Mouse (Mus musculus) midbrain, embryonic 10.5 days (tissue): ENCODE results near the gene Ptgir. TPM values are rescaled to one million over a fixed set of nuclear protein-coding genes. Genes with fewer than 3 reads are reported as not detected.

ENCODE experiments used
- DNase-seq: peaks from one replicate; pipeline ENCODE4 v3.0.0-alpha.2; 2017; ENCODE audit warnings: low spot score
- H3K27ac ChIP-seq: fragments of 300-500 bp; sonication (generic); replicated peaks from 2 replicates; pipeline ENCODE4 v1.5.1; 2016; ENCODE audit warnings: mild to moderate bottlenecking
- H3K27me3 ChIP-seq: fragments of 300-500 bp; sonication (generic); 2 replicates; pipeline ENCODE4 v1.6.1; 2016; ENCODE audit warnings: low read depth, mild to moderate bottlenecking; ENCODE audit not compliant: poor library complexity, severe bottlenecking
- H3K36me3 ChIP-seq: fragments of 300-500 bp; sonication (generic); 2 replicates; pipeline ENCODE4 v1.6.1; 2016; ENCODE audit warnings: mild to moderate bottlenecking, moderate library complexity
- H3K4me1 ChIP-seq: fragments of 300-500 bp; sonication (generic); 2 replicates; pipeline ENCODE4 v1.6.1; 2016
- H3K4me3 ChIP-seq: fragments of 300-500 bp; sonication (generic); 2 replicates; pipeline ENCODE4 v1.5.1; 2016; ENCODE audit warnings: mild to moderate bottlenecking, moderate library complexity
- H3K9me3 ChIP-seq: fragments of 300-500 bp; sonication (generic); replicated peaks from 2 replicates; pipeline ENCODE4 v1.6.1; 2016; ENCODE audit warnings: mild to moderate bottlenecking
- WGBS: fragments of 180-500 bp; shearing (Covaris S2); methylation state at CpG from one replicate; pipeline ENCODE4 v1.1.7; 2016; 5-methylcytosine and 5-hydroxymethylcytosine counted together
- polyA plus RNA-seq: library from polyadenylated mRNA; unstranded; fragments of >200 nt; fragmentation: Nextera tagmentation; extraction: Ambion mirVana; gene quantifications from 2 replicates; pipeline ENCODE4 v1.2.1, GENCODE M21; 2016

Gene Ptgir
- polyA plus RNA-seq, 1 experiment from 2014 or later, result 0.17 TPM

GRCm38 (mm10) chr7:16938117-16938791 is 32.0 kb downstream of the Ptgir start:
- no peaks in the 10 kb centered on the region for H3K36me3 ChIP-seq
- DNase-seq, result peak; percentile 47
- H3K27ac ChIP-seq, result 0 out of 2 replicates have a peak overlapping the region, but pooled peaks have one; percentile 38
- no peaks in the 10 kb centered on the region for H3K9me3 ChIP-seq
- 0 out of 2 replicates have a peak overlapping the region, but pooled peaks have one; percentile 7 for H3K4me3 ChIP-seq
- H3K4me1 ChIP-seq, result peaks cover 31% of the 10 kb centered on the region
- WGBS, result 73% methylated on average over 17 of the region's 17 CpGs
- peaks cover 15% of the 10 kb centered on the region; the same call in 1 of the 2 replicates for H3K27me3 ChIP-seq

- 61% methylated on average over 7 of the region's 7 CpGs for WGBS
- H3K36me3 ChIP-seq, result no peaks in the 10 kb centered on the region
- H3K27ac ChIP-seq, result peak overlapping the region; percentile 55; the same call in 1 of the 2 replicates
- H3K27me3 ChIP-seq, result peaks cover 31% of the 10 kb centered on the region
- DNase-seq, result no peak
- H3K4me1 ChIP-seq, result peaks cover 44% of the 10 kb centered on the region
- H3K9me3 ChIP-seq, result no peaks in the 10 kb centered on the region
- no peak overlapping the region for H3K4me3 ChIP-seq
Measured at GRCm38 (mm10) chr7:16940292-16940691, 34.0 kb downstream of the Ptgir start.

GRCm38 (mm10) chr7:16942861-16943260 is 36.6 kb downstream of the Ptgir start:
- Histone ChIP-seq H3K9me3 (no peaks in the 10 kb centered on the region), H3K4me3 (no peak overlapping the region), H3K27ac (no peak overlapping the region), H3K36me3 (no peaks in the 10 kb centered on the region), H3K27me3 (peaks cover 57% of the 10 kb centered on the region), H3K4me1 (peaks cover 70% of the 10 kb centered on the region)
- no peak for DNase-seq
- WGBS, result 69% methylated on average over 4 of the region's 4 CpGs

- Histone ChIP-seq H3K9me3 (no peaks in the 10 kb centered on the region), H3K27ac (peak within 1 kb of the TSS; percentile 77), H3K27me3 (peaks cover 71% of the 10 kb centered on the region), H3K36me3 (no peaks in the 10 kb centered on the region), H3K4me3 (peak within 1 kb of the TSS; percentile 69), H3K4me1 (peaks cover 64% of the 10 kb centered on the region)
- WGBS, result 17% methylated on average over 36 of the region's 36 CpGs
- peak; percentile 93 for DNase-seq
Measured at GRCm38 (mm10) chr7:16944061-16944807, 37.9 kb downstream of the Ptgir start, which contains the start of gene Pnmal2. TSS of gene Pnmal2 (plus strand) at chr7:16944682.

DNA sequence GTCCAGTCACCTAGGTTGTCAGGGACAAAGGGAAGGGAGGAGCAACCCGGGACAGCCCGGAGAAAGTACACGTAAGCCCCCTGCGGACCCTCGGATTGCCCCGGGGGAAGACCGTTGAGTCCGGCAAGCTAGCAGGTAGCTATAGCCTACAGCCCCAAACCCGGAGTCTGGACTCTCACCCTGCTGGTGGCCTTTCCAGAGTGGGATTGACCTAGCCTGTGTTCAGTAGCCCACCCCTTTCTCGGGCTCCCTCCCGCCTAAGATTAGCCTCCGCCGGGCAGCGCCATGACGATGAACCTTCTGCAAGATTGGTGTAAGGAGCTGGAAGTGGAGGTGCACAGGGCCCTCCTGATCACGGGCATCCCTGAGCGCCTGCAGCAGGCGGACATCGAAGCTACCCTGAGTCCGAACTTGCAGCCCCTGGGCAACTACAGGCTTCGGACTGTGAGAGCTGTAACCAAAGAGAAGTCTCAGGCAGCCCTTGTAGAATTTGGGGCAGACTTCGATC is 38.6 kb downstream of the Ptgir start:
- peak overlapping the region; percentile 77 for H3K27ac ChIP-seq
- peaks cover 76% of the 10 kb centered on the region for H3K27me3 ChIP-seq
- H3K9me3 ChIP-seq, result no peaks in the 10 kb centered on the region
- DNase-seq, result no peak
- H3K4me1 ChIP-seq, result peaks cover 69% of the 10 kb centered on the region
- WGBS, result under 1% methylated on average over 22 of the region's 22 CpGs
- H3K4me3 ChIP-seq, result peak overlapping the region; percentile 69
- no peaks in the 10 kb centered on the region for H3K36me3 ChIP-seq

DNA sequence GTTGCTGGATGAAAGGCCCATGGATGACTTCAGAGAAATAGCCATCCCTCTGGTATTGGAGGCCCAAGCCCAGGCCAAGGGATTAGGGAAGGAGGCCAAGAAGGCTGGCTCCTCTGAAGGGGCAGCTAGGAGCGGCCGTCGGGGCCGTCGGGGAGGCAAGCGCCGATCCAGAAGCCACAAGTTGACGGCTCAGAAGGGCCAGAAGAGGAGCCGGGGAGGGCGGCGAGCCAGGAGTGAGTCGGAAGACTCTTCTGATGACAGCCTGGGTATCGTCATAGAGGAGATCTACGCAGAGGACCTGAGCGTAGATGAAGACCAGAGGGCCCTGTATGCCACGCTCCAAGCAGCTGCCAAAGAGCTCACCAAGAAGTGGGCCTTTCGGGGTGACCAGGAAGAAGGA is 39.1 kb downstream of the Ptgir start:
- WGBS, result 12% methylated on average over 17 of the region's 17 CpGs
- DNase-seq, result peak; percentile 41
- Histone ChIP-seq H3K27me3 (peaks cover 76% of the 10 kb centered on the region), H3K36me3 (no peaks in the 10 kb centered on the region), H3K27ac (no peak overlapping the region; the same call in 1 of the 2 replicates), H3K9me3 (no peaks in the 10 kb centered on the region), H3K4me1 (peaks cover 69% of the 10 kb centered on the region), H3K4me3 (peak overlapping the region; percentile 69)

DNA sequence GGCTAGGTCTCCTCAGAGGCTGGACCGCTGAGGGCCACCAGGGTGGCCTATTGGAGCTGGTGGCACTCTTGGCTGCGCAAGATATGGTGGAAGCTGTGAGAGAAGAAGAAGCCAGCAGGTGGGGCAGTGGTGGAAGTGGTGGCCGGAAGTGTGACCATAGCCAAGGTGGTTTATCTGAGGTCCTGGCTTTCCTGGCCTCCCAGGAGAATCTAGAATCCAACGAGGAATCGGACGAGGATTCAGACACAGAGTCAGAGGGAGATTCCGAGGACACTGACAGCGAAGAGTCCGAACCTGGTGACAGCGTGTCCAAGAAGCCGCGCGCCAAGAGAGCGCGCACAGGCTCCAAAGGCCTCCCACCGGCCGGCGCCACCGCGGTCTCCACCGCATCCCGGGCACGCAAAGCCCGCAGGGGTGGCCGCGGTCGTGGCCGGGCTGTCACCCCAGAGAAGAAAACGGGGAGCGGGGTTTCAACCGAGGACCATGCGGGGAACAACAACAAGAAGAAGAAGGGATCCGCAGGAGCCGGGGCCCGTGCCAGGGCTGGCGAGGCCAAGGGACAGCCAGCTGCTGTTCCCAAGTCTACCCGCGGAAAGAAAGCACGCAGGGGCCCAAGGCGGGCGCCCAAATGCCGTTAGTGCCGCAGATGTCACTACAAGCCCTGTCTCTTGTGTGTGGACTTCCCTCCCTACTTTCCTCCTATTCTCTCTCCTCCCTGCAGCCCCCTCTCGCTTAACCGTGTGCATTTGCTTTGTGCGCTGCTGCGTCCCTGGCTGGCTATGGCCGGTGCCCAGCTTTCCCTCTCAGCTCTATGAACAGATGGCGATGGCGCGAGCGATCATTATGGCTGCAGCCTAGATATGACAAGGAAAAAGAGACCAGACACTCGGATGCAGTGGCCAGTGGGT is 40.4 kb downstream of the Ptgir start:
- H3K4me1 ChIP-seq, result peaks cover 74% of the 10 kb centered on the region

DNA sequence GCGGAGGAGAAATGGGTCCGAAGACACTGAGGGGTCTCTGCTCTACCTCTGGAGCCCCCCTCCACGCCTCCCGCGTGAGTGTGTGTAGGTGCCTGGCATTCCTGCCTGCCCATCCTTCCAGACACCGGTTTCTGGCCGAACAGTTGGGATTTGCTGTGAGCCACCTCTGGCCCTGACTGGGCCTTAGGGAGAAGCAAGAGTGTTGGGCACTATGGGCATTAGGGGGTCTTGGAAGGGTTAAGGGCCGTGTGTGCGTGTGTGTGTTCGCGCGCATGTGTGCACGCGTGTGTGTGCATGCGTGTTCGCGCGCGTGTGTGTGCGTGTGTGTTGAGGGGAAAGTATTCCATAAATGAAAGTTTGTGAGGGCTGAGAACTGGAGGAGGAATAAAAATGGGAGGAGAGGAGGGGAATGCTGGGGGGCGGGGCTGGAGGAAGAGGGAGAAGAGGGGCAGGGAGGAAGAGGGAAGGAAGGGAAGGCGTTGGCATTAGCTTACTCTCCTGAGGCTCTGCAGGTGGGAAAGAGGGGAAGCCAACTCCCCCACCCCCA is 41.1 kb downstream of the Ptgir start:
- Histone ChIP-seq H3K27me3 (peaks cover 84% of the 10 kb centered on the region), H3K4me3 (peak overlapping the region; percentile 69), H3K4me1 (peaks cover 74% of the 10 kb centered on the region), H3K36me3 (no peaks in the 10 kb centered on the region), H3K27ac (peak overlapping the region; percentile 59; the same call in 1 of the 2 replicates), H3K9me3 (no peaks in the 10 kb centered on the region)
- whole genome bisulfite sequencing, result 16% methylated on average over 22 of the region's 22 CpGs
- DNase-seq, result no peak

More for the DNA sequence above, 40.4 kb downstream of the Ptgir start:
- H3K9me3 ChIP-seq, result no peaks in the 10 kb centered on the region
- H3K27me3 ChIP-seq, result peaks cover 78% of the 10 kb centered on the region
- 1% methylated on average over 53 of the region's 53 CpGs for WGBS
- DNase-seq, result peak; percentile 47
- peak overlapping the region; percentile 69 for H3K4me3 ChIP-seq
- peak overlapping the region; percentile 59 for H3K27ac ChIP-seq
- H3K36me3 ChIP-seq, result no peaks in the 10 kb centered on the region

DNA sequence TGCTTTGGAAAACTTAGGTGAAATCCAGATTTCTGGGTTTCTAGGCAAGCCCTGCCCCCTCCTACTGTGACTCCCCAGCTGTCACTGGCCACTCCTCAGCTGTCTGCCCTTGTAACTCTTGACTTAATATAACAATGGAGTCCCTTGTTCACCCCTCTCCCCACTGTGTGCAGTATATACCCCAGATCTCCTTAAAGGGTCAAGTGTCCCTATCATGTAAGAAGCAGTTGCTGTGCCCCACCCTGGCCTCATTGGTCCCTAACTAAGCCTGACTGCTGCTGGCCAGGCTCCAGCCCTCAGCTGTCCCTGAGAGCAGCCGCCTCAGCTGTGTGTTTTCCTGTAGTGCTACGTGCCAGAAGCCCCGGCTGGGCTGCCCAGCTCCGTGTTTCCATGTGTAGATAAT is 41.7 kb downstream of the Ptgir start:
- Histone ChIP-seq H3K4me3 (peak overlapping the region; percentile 69), H3K36me3 (no peaks in the 10 kb centered on the region), H3K27ac (no peak overlapping the region), H3K9me3 (no peaks in the 10 kb centered on the region), H3K4me1 (peaks cover 72% of the 10 kb centered on the region), H3K27me3 (peaks cover 85% of the 10 kb centered on the region)
- WGBS, result 20% methylated on average over 4 of the region's 4 CpGs
- DNase-seq, result no peak

GRCm38 (mm10) chr7:16948923-16949458 is 42.7 kb downstream of the Ptgir start:
- Histone ChIP-seq H3K4me3 (no peak overlapping the region), H3K9me3 (no peaks in the 10 kb centered on the region), H3K27ac (no peak overlapping the region), H3K4me1 (peaks cover 64% of the 10 kb centered on the region), H3K36me3 (no peaks in the 10 kb centered on the region), H3K27me3 (peaks cover 75% of the 10 kb centered on the region)
- 49% methylated on average over 8 of the region's 8 CpGs for WGBS
- DNase-seq, result no peak

DNA sequence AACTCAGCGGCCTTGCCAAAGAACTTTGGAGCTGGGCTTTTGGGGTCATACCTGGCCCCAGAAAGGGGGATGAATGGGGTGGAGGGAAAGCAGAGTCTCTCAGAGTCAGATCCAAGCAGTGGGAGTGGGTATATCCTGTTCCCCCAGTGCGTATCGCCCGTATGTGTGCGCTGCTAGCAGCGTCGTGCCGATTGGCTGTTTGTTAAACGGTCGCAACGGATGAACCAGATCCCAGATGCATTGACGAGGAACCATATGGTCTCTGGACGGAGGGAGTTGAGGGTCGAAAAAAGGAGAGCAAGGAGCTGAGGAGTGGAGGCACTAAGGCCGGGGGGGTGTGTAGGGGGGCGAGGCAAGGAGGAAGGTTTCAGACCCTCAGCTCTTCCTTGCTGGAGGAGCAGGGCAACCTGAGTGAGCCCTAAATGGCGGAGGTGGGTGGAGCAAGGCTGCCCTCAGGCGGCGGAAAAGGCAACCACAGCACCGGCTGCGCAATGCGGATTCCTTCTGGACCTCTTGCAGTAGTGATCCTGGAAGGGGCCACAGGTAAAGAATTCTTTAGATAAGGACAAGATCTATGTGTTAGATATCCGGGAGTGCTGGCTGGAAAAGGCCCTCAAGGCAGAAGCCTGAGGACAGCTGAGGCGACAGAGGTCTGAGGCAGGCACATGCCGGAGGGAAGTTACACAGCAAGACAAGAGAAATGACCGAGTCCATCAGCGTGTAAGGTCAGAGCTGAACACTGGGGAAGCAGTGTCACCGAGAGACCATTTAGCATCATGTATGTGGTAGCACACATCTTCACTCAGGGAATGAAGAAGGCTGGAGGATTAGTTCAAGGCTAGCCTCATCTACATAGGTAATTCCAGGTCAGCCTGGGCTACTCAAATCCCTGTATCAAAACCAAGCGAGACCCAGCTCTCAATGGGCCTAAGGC is 43.9 kb downstream of the Ptgir start:
- no peaks in the 10 kb centered on the region for H3K36me3 ChIP-seq
- H3K27ac ChIP-seq, result peak overlapping the region; percentile 38
- H3K4me3 ChIP-seq, result peak overlapping the region; percentile 49
- H3K9me3 ChIP-seq, result peaks cover 6% of the 10 kb centered on the region; the same call in 1 of the 2 replicates
- peaks cover 52% of the 10 kb centered on the region for H3K4me1 ChIP-seq
- peak; percentile 85 for DNase-seq
- WGBS, result 12% methylated on average over 29 of the region's 29 CpGs
- H3K27me3 ChIP-seq, result peaks cover 67% of the 10 kb centered on the region
